Mouse (Mus musculus): ENCODE results near the gene Terf2. TPM values are rescaled to one million over a fixed set of nuclear protein-coding genes. Genes with fewer than 3 reads are reported as not detected.
"Not testable (repeated sequence)": the region's sequence is repeated elsewhere in the genome, so short reads cannot be mapped to it uniquely, and the experiment has no call there.

Gene Terf2
- polyA plus RNA-seq, 1 experiment from 2014 or later: 17.0 TPM

- H3K4me2 ChIP-seq: peak within 1 kb of the TSS; percentile 87
- no peaks in the 10 kb centered on the region for H3K27me3 ChIP-seq
- no peaks in the 10 kb centered on the region for H3K9me3 ChIP-seq
- peak within 1 kb of the TSS; percentile 86 for H3K9ac ChIP-seq
- H3K27ac ChIP-seq: peak within 1 kb of the TSS; percentile 94
- peaks cover 78% of the 10 kb centered on the region for H3K36me3 ChIP-seq
- H3K4me1 ChIP-seq: peaks cover 15% of the 10 kb centered on the region
- WGBS: under 1% methylated on average over 87 of the region's 87 CpGs
- ATAC-seq (ENCODE audit: borderline replicate concordance, extremely low read depth, low FRiP score, low TSS enrichment): peak; percentile 84
- H3K4me3 ChIP-seq: peak within 1 kb of the TSS; percentile 83
Measured at GRCm38 (mm10) chr8:107048061-107048941, 48.0 kb downstream of the Terf2 start, which contains the start of gene Pdf. Gene Pdf (minus strand): TSS chr8:107048614.

- Histone ChIP-seq H3K9ac (no peak overlapping the region), H3K36me3 (peaks cover 79% of the 10 kb centered on the region), H3K27me3 (no peaks in the 10 kb centered on the region), H3K4me3 (peak overlapping the region; percentile 83; the same call in 1 of the 2 replicates), H3K9me3 (no peaks in the 10 kb centered on the region), H3K4me2 (peak overlapping the region; percentile 87), H3K27ac (no peak overlapping the region), H3K4me1 (peaks cover 15% of the 10 kb centered on the region)
- 73% methylated on average over 5 of the region's 5 CpGs for WGBS
- ATAC-seq (ENCODE audit: borderline replicate concordance, extremely low read depth, low FRiP score, low TSS enrichment): no peak
Measured at GRCm38 (mm10) chr8:107046976-107047375, 49.4 kb downstream of the Terf2 start.

- Histone ChIP-seq H3K27ac (no peak overlapping the region), H3K27me3 (no peaks in the 10 kb centered on the region), H3K4me1 (peaks cover 15% of the 10 kb centered on the region), H3K9me3 (no peaks in the 10 kb centered on the region), H3K9ac (no peak overlapping the region), H3K36me3 (peaks cover 81% of the 10 kb centered on the region), H3K4me3 (no peak overlapping the region), H3K4me2 (no peak overlapping the region)
- 94% methylated on average over 6 of the region's 6 CpGs for WGBS
- no peak for ATAC-seq (ENCODE audit: borderline replicate concordance, extremely low read depth, low FRiP score, low TSS enrichment)
Measured at GRCm38 (mm10) chr8:107045478-107045877, 50.9 kb downstream of the Terf2 start.

GRCm38 (mm10) chr8:107040632-107041031, 55.7 kb downstream of the Terf2 start:
- WGBS: 77% methylated on average over 7 of the region's 7 CpGs

GRCm38 (mm10) chr8:107036626-107037025, 59.7 kb downstream of the Terf2 start:
- H3K27ac ChIP-seq: no peak overlapping the region
- H3K9ac ChIP-seq: no peak overlapping the region
- no peak overlapping the region for H3K4me2 ChIP-seq
- no peak overlapping the region for H3K4me3 ChIP-seq
- H3K9me3 ChIP-seq: no peaks in the 10 kb centered on the region
- peaks cover 41% of the 10 kb centered on the region for H3K36me3 ChIP-seq
- H3K27me3 ChIP-seq: no peaks in the 10 kb centered on the region
- ATAC-seq (ENCODE audit: borderline replicate concordance, extremely low read depth, low FRiP score, low TSS enrichment): no peak
- peaks cover 16% of the 10 kb centered on the region for H3K4me1 ChIP-seq
- 67% methylated on average over 8 of the region's 8 CpGs for WGBS

More at GRCm38 (mm10) chr8:107040632-107041031, 55.7 kb downstream of the Terf2 start:
- no peaks in the 10 kb centered on the region for H3K27me3 ChIP-seq
- peaks cover 81% of the 10 kb centered on the region for H3K36me3 ChIP-seq
- ATAC-seq (ENCODE audit: borderline replicate concordance, extremely low read depth, low FRiP score, low TSS enrichment): no peak
- no peak overlapping the region for H3K4me3 ChIP-seq
- no peak overlapping the region for H3K4me2 ChIP-seq
- H3K9ac ChIP-seq: no peak overlapping the region
- no peak overlapping the region for H3K27ac ChIP-seq
- H3K4me1 ChIP-seq: no peaks in the 10 kb centered on the region
- H3K9me3 ChIP-seq: no peaks in the 10 kb centered on the region

GRCm38 (mm10) chr8:107035641-107036040, 60.7 kb downstream of the Terf2 start:
- Histone ChIP-seq H3K4me3 (no peak overlapping the region), H3K4me2 (no peak overlapping the region), H3K27ac (no peak overlapping the region), H3K9ac (no peak overlapping the region), H3K36me3 (peaks cover 32% of the 10 kb centered on the region), H3K9me3 (no peaks in the 10 kb centered on the region), H3K27me3 (no peaks in the 10 kb centered on the region), H3K4me1 (peaks cover 16% of the 10 kb centered on the region)
- 80% methylated on average over 3 of the region's 3 CpGs for whole genome bisulfite sequencing
- no peak for ATAC-seq (ENCODE audit: borderline replicate concordance, extremely low read depth, low FRiP score, low TSS enrichment)

- H3K9me3 ChIP-seq; ATAC-seq (ENCODE audit: borderline replicate concordance, extremely low read depth, low FRiP score, low TSS enrichment); H3K27me3 ChIP-seq; H3K4me3 ChIP-seq; H3K27ac ChIP-seq; H3K9ac ChIP-seq; H3K4me2 ChIP-seq: not testable (repeated sequence)
- peaks cover 14% of the 10 kb centered on the region; the same call in 1 of the 2 replicates for H3K36me3 ChIP-seq
- H3K4me1 ChIP-seq: peaks cover 16% of the 10 kb centered on the region
- 93% methylated on average over 2 of the region's 2 CpGs for WGBS
Measured at GRCm38 (mm10) chr8:107033609-107034008, 62.7 kb downstream of the Terf2 start.

- peaks cover 16% of the 10 kb centered on the region for H3K4me1 ChIP-seq
- H3K27me3 ChIP-seq: no peaks in the 10 kb centered on the region
- peak overlapping the region; percentile 94 for H3K9ac ChIP-seq
- H3K36me3 ChIP-seq: peaks cover 6% of the 10 kb centered on the region; the same call in 1 of the 2 replicates
- H3K4me3 ChIP-seq: peak overlapping the region; percentile 88
- ATAC-seq (ENCODE audit: borderline replicate concordance, extremely low read depth, low FRiP score, low TSS enrichment): no peak; the same call in 1 of the 2 replicates
- H3K27ac ChIP-seq: peak overlapping the region; percentile 83
- no peaks in the 10 kb centered on the region for H3K9me3 ChIP-seq
- 0% methylated on average over 37 of the region's 40 CpGs for WGBS
- peak overlapping the region; percentile 79 for H3K4me2 ChIP-seq
Measured at GRCm38 (mm10) chr8:107031577-107032090, 64.7 kb downstream of the Terf2 start.

GRCm38 (mm10) chr8:107030650-107031576, 65.4 kb downstream of the Terf2 start, which contains the start of gene Vps4a:
Gene Vps4a (plus strand): TSS chr8:107031222.
- H3K4me2 ChIP-seq: peak within 1 kb of the TSS; percentile 79
- no peaks in the 10 kb centered on the region for H3K36me3 ChIP-seq
- WGBS: 4% methylated on average over 64 of the region's 66 CpGs
- peak; percentile 94 for ATAC-seq (ENCODE audit: borderline replicate concordance, extremely low read depth, low FRiP score, low TSS enrichment)
- H3K4me3 ChIP-seq: peak within 1 kb of the TSS; percentile 88
- H3K4me1 ChIP-seq: peaks cover 16% of the 10 kb centered on the region
- H3K27ac ChIP-seq: peak within 1 kb of the TSS; percentile 83
- peak within 1 kb of the TSS; percentile 94 for H3K9ac ChIP-seq
- no peaks in the 10 kb centered on the region for H3K27me3 ChIP-seq
- H3K9me3 ChIP-seq: no peaks in the 10 kb centered on the region

GRCm38 (mm10) chr8:107030058-107030457, 66.3 kb downstream of the Terf2 start:
- H3K9ac ChIP-seq: no peak overlapping the region
- no peaks in the 10 kb centered on the region for H3K36me3 ChIP-seq
- H3K4me1 ChIP-seq: peaks cover 16% of the 10 kb centered on the region
- no peaks in the 10 kb centered on the region for H3K9me3 ChIP-seq
- no peak for ATAC-seq (ENCODE audit: borderline replicate concordance, extremely low read depth, low FRiP score, low TSS enrichment)
- H3K27ac ChIP-seq: 0 out of 2 replicates have a peak overlapping the region, but pooled peaks have one; percentile 2
- H3K4me2 ChIP-seq: no peak overlapping the region
- no peak overlapping the region for H3K4me3 ChIP-seq
- WGBS: 70% methylated on average over 5 of the region's 5 CpGs
- no peaks in the 10 kb centered on the region for H3K27me3 ChIP-seq

GRCm38 (mm10) chr8:107029310-107029709, 67.0 kb downstream of the Terf2 start:
- 52% methylated on average over 3 of the region's 3 CpGs for WGBS

More at GRCm38 (mm10) chr8:107029310-107029709, 67.0 kb downstream of the Terf2 start:
- peaks cover 16% of the 10 kb centered on the region for H3K4me1 ChIP-seq
- no peaks in the 10 kb centered on the region for H3K36me3 ChIP-seq
- ATAC-seq (ENCODE audit: borderline replicate concordance, extremely low read depth, low FRiP score, low TSS enrichment): no peak
- H3K4me3 ChIP-seq: no peak overlapping the region
- no peaks in the 10 kb centered on the region for H3K9me3 ChIP-seq
- H3K4me2 ChIP-seq: no peak overlapping the region
- H3K9ac ChIP-seq: no peak overlapping the region
- H3K27me3 ChIP-seq: no peaks in the 10 kb centered on the region
- no peak overlapping the region for H3K27ac ChIP-seq
